ENCODE assay signal across 17 mouse cellular contexts in genomic region chr2:103672573-103673119, GRCm38 (mm10).
A peak's percentile ranks its signal among the peaks of the same experiment; 100 is the strongest.
DNase-seq lines count a peak whose midpoint lies in the region; ATAC-seq lines count a peak whose summit lies in the region.
"Had no signal": no experiment of that assay in that cellular context is flagged by ENCODE, and none has a peak within 500 bp of the region (broad histone marks: within the 10 kb centered on the region; RNA-seq: fewer than 3 reads in every experiment).

No protein-coding gene starts in this region.

- no peak overlapping the region for H3K4me2 ChIP-seq in heart, embryonic 16.5 days (ENCODE audit: low read depth, low read length)
- no peak overlapping the region for H3K4me2 ChIP-seq in limb, embryonic 15.5 days
- no peak overlapping the region for H3K4me2 ChIP-seq in heart, embryonic 11.5 days
- H3K4me2 ChIP-seq: hindbrain, embryonic 14.5 days; neural tube, embryonic 13.5 days had no signal

- H3K9ac ChIP-seq in heart, embryonic 16.5 days (ENCODE audit: low read length): no peak overlapping the region
- H3K9ac ChIP-seq in limb, embryonic 15.5 days: no peak overlapping the region
- H3K9ac ChIP-seq in heart, embryonic 11.5 days (ENCODE audit: low read depth, low read length): no peak overlapping the region
- H3K9ac ChIP-seq: hindbrain, embryonic 14.5 days; liver, embryonic 14.5 days; neural tube, embryonic 13.5 days had no signal

- H3K36me3 ChIP-seq in heart, embryonic 16.5 days (ENCODE audit: control insufficient read depth, insufficient read depth): no peaks in the 10 kb centered on the region
- no peaks in the 10 kb centered on the region for H3K36me3 ChIP-seq in limb, embryonic 15.5 days
- no peaks in the 10 kb centered on the region for H3K36me3 ChIP-seq in forebrain, embryonic 10.5 days (replicated peaks)
- no peaks in the 10 kb centered on the region for H3K36me3 ChIP-seq in heart, embryonic 11.5 days (ENCODE audit: control insufficient read depth, insufficient read depth, low read length)
- H3K36me3 ChIP-seq: neural tube, embryonic 13.5 days had no signal

- no peak for ATAC-seq in heart, embryonic 16.5 days (replicated peaks; ENCODE audit: extremely low read depth, insufficient read depth, low FRiP score)
- no peak for ATAC-seq in limb, embryonic 15.5 days (ENCODE audit: insufficient number of reproducible peaks, low FRiP score, low TSS enrichment, low read depth)
- no peak for ATAC-seq in heart, embryonic 11.5 days (replicated peaks; ENCODE audit: insufficient number of reproducible peaks, low FRiP score, low TSS enrichment)

- H3K4me3 ChIP-seq in heart, embryonic 16.5 days (ENCODE audit: low read length): no peak overlapping the region
- no peak overlapping the region for H3K4me3 ChIP-seq in limb, embryonic 15.5 days
- H3K4me3 ChIP-seq in forebrain, embryonic 10.5 days: no peak overlapping the region
- no peak overlapping the region for H3K4me3 ChIP-seq in heart, embryonic 11.5 days (ENCODE audit: low read depth, low read length)
- H3K4me3 ChIP-seq: neural tube, embryonic 13.5 days had no signal

- H3K9me3 ChIP-seq in heart, embryonic 16.5 days (replicated peaks; ENCODE audit: control insufficient read depth, low read length): no peaks in the 10 kb centered on the region
- no peaks in the 10 kb centered on the region for H3K9me3 ChIP-seq in limb, embryonic 15.5 days
- no peaks in the 10 kb centered on the region for H3K9me3 ChIP-seq in forebrain, embryonic 10.5 days
- H3K9me3 ChIP-seq in heart, embryonic 11.5 days (replicated peaks; ENCODE audit: control insufficient read depth, low read length): no peaks in the 10 kb centered on the region
- H3K9me3 ChIP-seq: neural tube, embryonic 13.5 days had no signal

- H3K27me3 ChIP-seq in heart, embryonic 16.5 days (ENCODE audit: control insufficient read depth, insufficient read depth, low read length): no peaks in the 10 kb centered on the region
- no peaks in the 10 kb centered on the region for H3K27me3 ChIP-seq in limb, embryonic 15.5 days
- H3K27me3 ChIP-seq in forebrain, embryonic 10.5 days (ENCODE audit: poor library complexity, severe bottlenecking): no peaks in the 10 kb centered on the region; the same call in 1 of the 2 replicates
- H3K27me3 ChIP-seq in heart, embryonic 11.5 days (ENCODE audit: control insufficient read depth, insufficient read depth, low read length): no peaks in the 10 kb centered on the region
- H3K27me3 ChIP-seq: neural tube, embryonic 13.5 days had no signal

- H3K4me1 ChIP-seq in heart, embryonic 16.5 days (ENCODE audit: control insufficient read depth, insufficient read depth, low read length): peaks cover 50% of the 10 kb centered on the region
- peaks cover 60% of the 10 kb centered on the region for H3K4me1 ChIP-seq in limb, embryonic 15.5 days
- H3K4me1 ChIP-seq in forebrain, embryonic 10.5 days: peaks cover 45% of the 10 kb centered on the region
- H3K4me1 ChIP-seq in heart, embryonic 11.5 days (ENCODE audit: control insufficient read depth, insufficient read depth, low read length): peaks cover 37% of the 10 kb centered on the region

- no peak for DNase-seq in heart, adult 18-20 months
- DNase-seq in thymus, postnatal 14 days: peak; percentile 52
- no peak for DNase-seq in thymus, postnatal 10 days (ENCODE audit: low spot score in 2 of 2)
- no peak for DNase-seq in gastrocnemius, postnatal 4 days (ENCODE audit: low spot score in 2 of 2)
- no peak for DNase-seq in forebrain, embryonic 10.5 days (ENCODE audit: extremely low spot score, low spot score)
- DNase-seq: cerebellum, adult 18-20 months; gastrocnemius, postnatal 10 days; heart, postnatal 10 days; kidney, adult 18-20 months; lung, postnatal 4 days; retina, postnatal 1 day had no signal

- 77% methylated on average over 7 of the region's 7 CpGs for WGBS in heart, embryonic 16.5 days
- 63% methylated on average over 7 of the region's 7 CpGs for WGBS in limb, embryonic 15.5 days
- WGBS in forebrain, embryonic 10.5 days: 80% methylated on average over 7 of the region's 7 CpGs
- WGBS in heart, embryonic 11.5 days (ENCODE audit: insufficient replicate concordance): 78% methylated on average over 7 of the region's 7 CpGs

- 0 out of 2 replicates have a peak overlapping the region, but pooled peaks have one; percentile 24 for H3K27ac ChIP-seq in heart, embryonic 16.5 days (ENCODE audit: low read length)
- peak overlapping the region; percentile 28 for H3K27ac ChIP-seq in limb, embryonic 15.5 days
- no peak overlapping the region for H3K27ac ChIP-seq in forebrain, embryonic 10.5 days
- no peak overlapping the region for H3K27ac ChIP-seq in heart, embryonic 11.5 days (ENCODE audit: low read depth, low read length)
- H3K27ac ChIP-seq: hindbrain, embryonic 14.5 days; liver, embryonic 14.5 days; neural tube, embryonic 13.5 days had no signal

Comparison
In these comparisons a context has a peak if more than half of its experiments do, and no peak if none do; other contexts are left out.
1. H3K27ac ChIP-seq: peak in heart, embryonic 16.5 days (single experiment) and limb, embryonic 15.5 days (single experiment); none in forebrain, embryonic 10.5 days (single experiment) and heart, embryonic 11.5 days (single experiment).